Mouse (Mus musculus) myocyte (in vitro differentiated cells): Measurements from ENCODE around the gene Traf4.

Experiments
- CEBPB ChIP-seq: IDR thresholded peaks from 2 replicates; pipeline ENCODE4 v1.6.1; 2011; ENCODE audit warnings: mild to moderate bottlenecking, moderate library complexity; ENCODE audit not compliant: poor library complexity, insufficient read depth, severe bottlenecking
- E2F4 ChIP-seq: IDR thresholded peaks from one replicate; pipeline ENCODE4 v1.6.1; 2011; ENCODE audit warnings: mild to moderate bottlenecking, control low read depth, moderate library complexity; ENCODE audit not compliant: insufficient read depth
- MAX ChIP-seq: IDR thresholded peaks from one replicate; pipeline ENCODE4 v1.6.1; 2011; ENCODE audit warnings: low read depth, mild to moderate bottlenecking, control low read depth
- MYOD1 ChIP-seq, 3 experiments: IDR thresholded peaks; one replicate each; pipeline ENCODE4 v1.6.1; 2011; ENCODE audit warnings: control low read depth in 2 of 3, low read depth in 2 of 3, mild to moderate bottlenecking in 2 of 3, moderate library complexity in 1 of 3; ENCODE audit not compliant: insufficient read length in 2 of 3, control insufficient read depth in 1 of 3
- POLR2A ChIP-seq: IDR thresholded peaks from one replicate; pipeline ENCODE4 v1.6.1; 2011; ENCODE audit warnings: low read depth, mild to moderate bottlenecking, control low read depth, moderate library complexity; ENCODE audit not compliant: insufficient read length
- POLR2AphosphoS2 ChIP-seq: IDR thresholded peaks from one replicate; pipeline ENCODE4 v1.6.1; 2011; ENCODE audit warnings: low read depth, control low read depth; ENCODE audit not compliant: insufficient read length
- REST ChIP-seq: IDR thresholded peaks from one replicate; pipeline ENCODE4 v1.6.1; 2011; ENCODE audit warnings: mild to moderate bottlenecking, control low read depth, moderate library complexity; ENCODE audit not compliant: insufficient read depth, insufficient read length
- TCF12 ChIP-seq: IDR thresholded peaks from one replicate; pipeline ENCODE4 v1.6.1; 2011; ENCODE audit warnings: mild to moderate bottlenecking, control low read depth; ENCODE audit not compliant: poor library complexity, insufficient read depth, severe bottlenecking
- TCF3 ChIP-seq: IDR thresholded peaks from one replicate; pipeline ENCODE4 v1.6.1; 2011; ENCODE audit warnings: low read depth, control low read depth; ENCODE audit not compliant: insufficient read length
- USF1 ChIP-seq: IDR thresholded peaks from one replicate; pipeline ENCODE4 v1.6.1; 2011; ENCODE audit warnings: low read depth, mild to moderate bottlenecking, control low read depth, moderate library complexity

DNA sequence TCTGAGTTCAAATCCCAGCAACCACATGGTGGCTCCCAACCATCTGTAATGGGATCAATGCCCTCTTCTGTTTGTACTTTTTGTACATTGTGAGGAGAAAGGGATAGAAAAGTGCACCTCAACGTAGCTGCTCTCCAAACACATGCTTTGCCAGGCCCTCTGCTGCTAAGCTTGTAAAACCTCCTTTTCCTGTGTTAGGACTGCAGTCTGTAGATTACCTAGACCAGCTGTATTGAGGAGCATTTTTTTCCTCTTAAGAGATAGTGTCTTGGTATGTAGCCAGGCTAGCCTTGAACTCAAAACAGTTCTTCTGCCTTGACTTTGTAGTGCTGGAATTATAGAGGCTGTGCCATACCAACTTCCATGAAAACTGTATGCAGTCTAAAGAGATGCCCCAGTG is 29.3 kb downstream of the Traf4 start:
- TF ChIP-seq POLR2A (no peak), TCF12 (no peak), MAX (no peak), E2F4 (no peak), USF1 (no peak), MYOD1 (IDR thresholded peaks at IDR 0.05; ENCODE audit: control insufficient read depth in 1 of 3, insufficient read length in 2 of 3, low read depth in 2 of 3) (no peak), REST (no peak), TCF3 (no peak), CEBPB (no peak), POLR2AphosphoS2 (no peak)
